Mouse (Mus musculus) layer of hippocampus, postnatal 14 days (tissue): Measurements from ENCODE around the gene Pde4b. TPM values are rescaled to one million over a fixed set of nuclear protein-coding genes. Genes with fewer than 3 reads are reported as not detected.

Experiments used
- DNase-seq, 2 experiments: peaks; one replicate each; pipeline ENCODE4 v3.0.0; 2021 to 2022; ENCODE audit warnings: low spot score in 2 of 2, mixed read lengths in 1 of 2
- total RNA-seq, 2 experiments: library from RNA; stranded (reverse); gene quantifications; 2 replicates each; pipeline ENCODE4 v1.2.3; 2021

The Pde4b gene
- total RNA-seq, 2 experiments from 2014 or later, result 61.5 to 68.9 TPM

DNA sequence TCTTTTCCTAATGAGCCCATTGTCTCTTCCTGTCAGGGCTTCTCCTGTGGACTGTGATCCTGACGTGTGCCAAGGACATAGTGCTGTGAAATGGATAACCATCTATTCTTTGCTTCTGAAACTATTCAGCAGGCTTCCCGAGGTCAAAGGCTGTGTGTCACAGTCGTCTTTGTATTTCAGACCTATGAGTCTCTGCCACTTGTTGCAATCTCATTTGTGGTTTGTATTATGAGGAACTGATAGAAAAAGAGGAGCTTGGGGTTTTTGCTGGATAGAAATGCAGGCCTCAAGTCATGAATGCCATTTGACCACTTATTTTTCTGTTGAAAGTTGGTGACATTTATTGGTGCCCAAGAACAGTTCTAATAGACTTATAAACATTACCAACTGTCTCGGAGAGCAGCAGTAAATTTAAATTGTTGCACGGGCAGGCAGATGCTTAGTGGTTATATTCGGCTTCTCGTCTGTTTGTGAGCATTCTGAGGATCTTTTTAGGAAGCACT lies 85.4 kb downstream of the Pde4b start:
- peak in 1 of 2 experiments; percentile 5 for DNase-seq

DNA sequence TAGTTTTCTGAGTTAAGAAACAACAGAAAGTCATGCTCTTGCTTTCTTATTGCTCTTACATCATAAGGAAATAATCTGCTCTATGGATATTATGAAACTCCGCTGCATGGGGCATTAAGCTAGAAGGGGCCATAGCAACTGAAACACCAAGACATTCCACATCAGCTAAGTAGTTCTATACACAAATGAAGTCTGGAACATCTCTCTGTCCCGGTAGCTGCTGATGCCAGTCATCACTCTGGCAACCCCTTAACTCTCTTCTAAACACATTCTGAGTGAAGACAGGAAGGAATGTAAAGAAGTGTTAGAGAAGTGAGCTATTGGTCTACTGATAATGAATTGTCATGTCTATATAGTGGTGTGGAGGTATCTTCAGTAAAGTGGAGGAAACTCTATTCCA lies 88.6 kb downstream of the Pde4b start:
- no peak for DNase-seq

DNA sequence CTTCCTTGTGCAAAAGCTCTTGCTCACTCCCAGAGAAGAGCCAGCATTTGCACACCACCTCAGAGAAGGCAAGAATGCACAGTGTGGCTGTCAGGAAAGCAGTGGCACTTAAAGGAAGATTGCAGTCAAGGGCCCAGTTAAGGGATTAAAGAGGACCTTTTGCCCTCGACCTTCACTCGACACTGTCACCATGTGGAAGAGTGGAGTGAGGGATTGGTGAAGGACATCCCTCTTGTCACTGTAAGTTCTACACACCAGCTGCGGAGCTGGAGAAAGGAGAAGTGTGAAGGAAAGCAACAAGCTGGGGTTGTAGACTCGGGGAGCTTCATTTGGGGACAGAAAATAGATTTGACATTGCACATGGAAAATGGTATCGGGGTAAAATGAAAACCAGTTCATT lies 89.9 kb downstream of the Pde4b start:
- DNase-seq, result no peak

DNA sequence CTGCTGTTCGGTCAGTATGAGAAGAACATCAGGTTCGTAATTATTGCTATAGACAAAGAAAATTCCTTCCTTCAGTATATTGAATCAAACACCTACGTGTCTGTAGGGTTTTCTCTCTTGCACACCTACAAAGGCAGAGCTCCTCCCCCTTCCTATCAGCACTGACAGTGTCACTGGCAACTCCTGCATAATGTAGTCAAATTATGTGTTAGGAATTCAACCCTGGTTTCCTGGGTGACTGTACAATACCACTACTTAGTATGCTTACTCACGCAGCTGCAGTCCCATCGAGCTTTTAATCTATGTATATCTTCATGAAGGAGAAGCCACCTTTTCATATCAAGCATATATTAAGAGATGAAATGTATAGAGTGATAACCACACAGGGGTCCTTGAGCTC lies 99.5 kb downstream of the Pde4b start:
- no peak for DNase-seq

DNA sequence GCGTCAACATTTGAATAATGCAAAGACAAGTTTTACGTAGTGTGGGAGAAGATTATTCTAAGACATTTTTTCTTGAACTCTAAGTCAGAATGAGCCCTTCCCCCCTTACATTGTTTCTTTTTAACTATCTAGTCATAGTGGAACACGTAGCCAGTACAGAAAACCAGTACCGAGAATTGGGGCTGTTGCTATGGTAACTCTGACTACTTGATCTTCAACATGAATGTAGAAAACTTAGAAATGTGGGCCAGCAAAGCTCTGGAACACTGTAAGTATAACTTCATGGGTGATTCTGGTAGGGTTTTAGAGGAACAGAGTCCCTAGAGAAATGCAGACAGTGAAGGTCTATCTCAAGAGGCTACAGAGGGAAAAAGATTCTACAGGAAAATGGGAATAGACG lies 110.4 kb downstream of the Pde4b start:
- DNase-seq, result peak in 1 of 2 experiments; percentile 11

DNA sequence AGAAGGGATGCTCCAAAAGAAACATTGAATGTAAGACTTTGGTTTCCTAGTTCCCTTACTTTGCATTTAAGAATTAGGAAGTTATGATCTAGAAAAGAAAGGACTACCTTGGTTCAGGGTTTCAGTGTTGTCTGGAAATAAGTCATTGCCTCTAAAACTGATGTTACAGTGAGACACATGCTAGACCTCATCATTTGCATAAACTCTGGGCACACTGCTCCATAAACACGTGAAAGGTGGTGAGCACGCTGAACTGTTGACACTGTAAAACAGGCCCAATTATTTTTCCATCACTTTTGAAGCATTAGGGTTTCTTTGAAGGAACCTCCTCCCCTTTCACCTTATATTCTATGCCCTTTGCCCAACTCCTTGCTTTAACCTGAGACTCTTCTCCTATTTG lies 122.4 kb downstream of the Pde4b start:
- DNase-seq, result no peak

DNA sequence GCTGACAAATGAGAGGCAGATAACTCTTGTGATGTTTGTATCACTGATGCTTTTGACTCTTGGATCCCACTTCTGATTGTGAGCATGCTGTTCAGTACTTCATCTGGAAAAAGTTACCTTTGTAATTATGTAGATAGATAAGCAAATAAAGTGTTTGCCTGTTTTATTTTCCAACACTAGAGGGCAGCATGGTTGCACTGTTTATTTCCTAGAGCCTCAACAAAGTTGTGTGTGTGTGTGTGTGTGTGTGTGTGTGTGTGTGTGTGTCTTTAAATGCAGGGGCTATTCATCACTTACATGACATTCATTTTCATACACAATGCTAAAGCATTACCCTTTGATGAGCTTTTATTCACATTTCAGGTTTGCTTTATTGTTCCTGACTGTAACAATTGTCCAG lies 139.4 kb downstream of the Pde4b start:
- DNase-seq, result peak in 1 of 2 experiments; percentile 64

DNA sequence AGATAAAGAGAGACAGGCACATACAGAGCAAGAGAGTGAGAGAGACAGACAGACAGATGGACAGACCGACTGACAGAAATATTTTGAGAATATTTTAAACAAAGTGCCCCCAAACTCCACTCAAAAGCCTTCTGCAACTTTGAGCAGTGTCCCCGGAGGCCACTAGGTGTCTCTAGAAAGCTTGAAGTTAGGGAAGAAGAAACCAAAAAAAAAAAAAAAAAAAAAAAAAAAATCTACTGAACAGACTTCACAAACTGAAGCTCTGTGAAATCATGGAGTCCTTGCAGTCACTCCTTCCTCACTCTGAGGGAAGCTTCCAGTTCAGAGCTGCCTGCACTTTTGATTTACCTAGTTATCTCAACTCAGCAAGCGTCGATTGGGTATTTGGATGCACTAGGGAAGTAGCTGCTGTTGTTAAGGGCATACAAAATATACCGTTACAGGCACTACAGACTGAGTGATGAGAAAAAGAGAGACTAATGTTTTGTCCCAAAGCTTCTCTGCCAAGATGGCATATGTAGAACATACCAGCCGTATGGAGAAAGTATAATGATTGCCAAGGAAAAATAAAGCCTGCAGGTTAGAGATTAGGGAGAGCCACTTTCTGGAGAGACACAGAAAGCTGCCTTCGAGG lies 141.7 kb downstream of the Pde4b start:
- DNase-seq, result peak; percentile 44 to 62

DNA sequence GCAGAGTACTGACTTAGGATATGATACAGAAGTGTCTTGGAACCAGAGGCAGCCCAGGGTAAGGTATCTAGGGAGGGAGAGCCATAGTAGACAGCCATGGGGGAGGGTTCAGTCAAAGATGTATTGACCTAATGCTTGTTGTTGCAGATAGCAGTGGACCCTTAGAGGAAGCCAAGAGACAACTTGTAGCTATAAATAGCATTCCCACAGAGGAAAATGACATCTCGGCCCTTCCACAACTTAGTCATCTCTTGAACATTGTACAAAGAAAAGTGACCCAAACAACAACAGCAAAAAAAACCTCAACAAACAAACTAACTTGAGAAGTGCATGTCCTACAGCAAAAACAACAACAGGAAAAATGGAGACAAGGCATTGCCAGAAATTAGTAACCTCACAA lies 143.6 kb downstream of the Pde4b start:
- DNase-seq, result no peak

DNA sequence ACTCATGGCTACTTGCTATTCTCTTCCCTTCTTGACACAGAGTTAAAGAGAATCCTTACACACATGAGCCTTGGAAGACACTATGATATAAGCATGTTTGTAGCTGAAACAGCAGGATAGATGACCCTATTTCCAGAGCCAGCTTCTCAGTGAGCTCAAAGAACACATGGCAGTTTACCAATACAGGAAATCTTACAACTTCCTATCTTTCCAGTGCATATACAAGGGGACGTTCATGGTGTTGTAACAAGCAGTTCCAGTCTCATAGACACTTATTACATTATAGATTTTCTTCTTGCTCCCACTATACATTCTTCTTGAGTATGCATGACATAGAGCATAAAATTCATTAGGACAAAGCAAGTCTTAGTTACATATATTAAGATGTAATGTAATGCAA lies 146.3 kb downstream of the Pde4b start:
- DNase-seq, result no peak

DNA sequence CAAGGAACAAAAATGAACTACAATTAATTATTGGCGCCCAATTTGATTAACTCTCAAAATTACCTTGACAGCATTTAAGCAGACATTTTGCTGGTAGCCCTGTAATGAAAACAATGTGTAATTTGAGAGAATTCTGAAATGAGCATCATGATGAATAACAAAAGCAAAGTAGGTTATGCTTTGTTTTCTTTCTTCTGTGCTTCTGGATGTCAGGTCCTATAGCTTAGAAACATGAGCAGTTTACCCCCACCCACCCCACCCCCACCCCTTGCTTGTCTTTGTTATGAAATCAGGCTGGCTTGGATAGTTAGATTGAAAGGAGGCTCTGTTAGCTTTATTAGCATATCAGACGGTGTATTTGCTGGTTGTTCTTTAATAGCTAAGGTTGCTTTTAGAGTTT lies 147.8 kb downstream of the Pde4b start:
- DNase-seq, result no peak

DNA sequence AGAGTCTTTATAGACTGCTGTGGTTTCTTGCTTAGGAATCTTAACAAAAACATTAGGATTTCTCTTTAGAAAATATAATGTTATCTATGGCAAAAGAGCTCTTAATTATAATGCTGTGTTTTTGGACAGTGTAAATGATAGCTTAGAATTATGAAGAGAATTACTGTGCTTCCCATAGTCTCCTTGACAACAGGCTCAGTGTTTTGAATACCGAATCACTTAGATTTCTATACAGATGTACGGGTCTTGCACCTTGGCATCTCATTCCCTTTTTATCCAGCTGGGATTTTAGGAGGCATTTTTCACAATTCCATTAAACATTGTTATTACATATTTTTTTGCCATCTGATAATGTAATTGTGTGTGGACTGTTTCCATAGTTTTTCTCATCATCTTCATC lies 151.8 kb downstream of the Pde4b start:
- DNase-seq, result no peak

DNA sequence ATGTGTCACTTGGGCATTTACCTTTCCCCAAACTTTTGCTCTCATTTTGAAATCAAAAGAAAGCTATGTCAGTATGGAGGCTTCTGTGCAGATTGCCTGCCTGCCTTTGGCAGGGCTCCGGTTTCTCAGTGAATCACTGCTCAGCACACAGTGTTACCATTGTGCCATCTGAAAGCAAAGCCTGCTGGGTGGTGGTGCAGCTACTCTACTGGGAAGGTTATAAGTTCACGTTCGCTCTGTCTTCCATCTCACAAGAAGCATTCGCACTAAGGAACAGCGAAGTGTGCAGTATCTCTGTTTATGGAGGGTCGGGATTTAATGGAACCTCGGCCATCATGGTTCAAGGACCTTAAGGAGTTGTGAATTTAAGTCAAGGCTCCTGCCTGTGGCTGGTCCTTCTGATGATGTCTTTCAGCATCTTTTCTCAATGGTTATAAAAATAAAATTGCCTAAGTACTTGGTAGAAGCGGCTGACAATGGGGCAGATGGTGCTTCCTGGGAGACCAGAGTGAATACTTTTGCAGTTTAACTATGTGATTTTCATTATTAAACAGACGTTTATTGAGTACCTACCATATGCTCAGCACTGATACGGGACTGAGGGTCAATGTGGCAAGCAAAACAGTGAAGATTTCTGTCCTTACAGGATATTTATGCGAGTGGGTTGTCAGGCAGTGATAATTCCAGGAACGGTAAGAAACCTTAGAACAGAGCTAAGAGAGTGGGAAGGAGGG lies 152.5 kb downstream of the Pde4b start:
- peak; percentile 61 to 77 for DNase-seq

DNA sequence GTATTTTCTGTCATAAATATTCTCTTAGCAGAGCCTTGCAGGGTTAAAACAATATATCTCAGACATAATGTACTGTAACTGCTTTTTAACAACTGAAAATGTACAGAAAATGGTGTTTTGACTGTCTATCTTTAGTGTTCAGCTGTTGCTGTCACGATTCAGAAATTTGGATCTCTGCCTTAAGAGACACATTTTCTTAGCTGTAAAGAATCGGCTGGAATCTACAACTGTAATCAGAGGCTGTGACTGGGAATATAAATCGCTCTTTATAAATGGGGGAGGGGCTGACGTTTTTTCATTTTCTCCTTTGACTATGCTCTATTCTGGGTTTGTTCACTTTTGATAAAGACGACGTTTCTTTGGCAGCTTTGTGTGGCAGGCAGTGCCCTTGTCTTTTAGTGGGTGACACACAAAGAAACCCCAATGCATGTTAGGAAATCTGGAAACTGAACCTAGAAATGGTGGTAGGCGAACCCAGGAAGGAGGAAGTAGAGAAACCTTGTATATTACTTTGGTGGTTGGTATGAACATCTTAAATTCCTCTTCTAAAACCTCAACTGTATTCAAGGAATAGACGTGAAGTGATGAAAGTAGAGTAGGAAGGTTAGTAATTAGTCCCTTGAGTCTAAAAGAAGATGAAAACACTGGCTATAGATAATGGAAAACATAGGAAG lies 153.5 kb downstream of the Pde4b start:
- no peak for DNase-seq

DNA sequence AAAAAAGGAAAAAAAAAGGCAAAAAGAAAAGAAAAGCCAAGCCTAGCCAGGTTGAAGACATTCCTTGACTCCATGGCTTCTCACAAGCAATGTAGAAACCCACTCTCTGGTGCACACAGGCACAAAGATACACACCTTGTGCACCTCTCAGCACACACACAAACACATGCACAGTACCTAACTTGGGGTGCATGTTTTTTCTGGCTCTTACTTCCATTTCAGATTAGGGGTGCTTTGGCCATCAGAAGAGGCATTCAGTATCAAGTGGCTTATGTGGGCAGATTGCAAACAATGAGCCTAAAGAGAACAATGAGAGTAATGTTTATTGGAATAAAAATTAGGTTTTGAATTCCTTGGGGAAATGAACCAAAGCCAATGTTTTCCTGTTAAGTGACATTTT lies 166.7 kb downstream of the Pde4b start:
- no peak for DNase-seq

DNA sequence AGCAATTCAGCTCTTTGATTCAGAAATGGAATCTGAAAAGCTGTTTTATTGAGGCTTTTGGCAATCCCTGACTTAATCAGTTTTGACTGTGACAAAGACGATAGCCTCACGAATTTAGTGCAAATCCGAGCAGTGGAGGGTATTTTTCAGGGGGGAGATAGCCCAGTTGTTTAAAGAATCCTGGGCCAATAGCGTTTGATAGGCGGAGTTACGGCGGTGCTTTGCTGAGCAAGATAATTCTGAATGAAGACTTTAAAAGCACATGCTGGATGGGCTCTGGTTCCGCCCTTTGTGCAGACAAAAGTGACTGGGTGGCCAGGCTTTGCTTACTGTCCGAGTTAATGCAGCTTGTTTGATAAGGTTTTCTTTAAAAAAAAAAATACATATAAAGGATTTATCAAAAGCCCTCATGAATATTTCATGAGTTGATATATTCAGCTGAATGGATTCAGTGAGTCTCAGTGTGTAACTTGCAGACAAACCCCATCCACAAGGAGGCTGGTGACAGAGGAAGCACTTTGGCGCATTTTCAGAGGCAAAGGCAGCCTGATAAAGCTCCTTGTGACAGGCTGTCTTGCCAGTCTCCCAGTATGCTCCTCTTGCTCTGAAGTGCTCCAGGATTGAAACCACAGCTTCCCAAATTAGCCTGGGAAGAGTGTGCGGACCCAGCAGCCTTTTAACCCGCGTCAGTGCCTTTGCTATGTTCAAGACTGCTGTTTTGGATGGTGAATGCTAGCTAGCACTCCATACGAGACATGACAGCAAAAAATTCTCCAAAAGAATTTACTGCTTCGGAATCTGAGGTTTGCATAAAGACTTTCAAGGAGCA lies 167.3 kb downstream of the Pde4b start:
- peak; percentile 51 to 71 for DNase-seq

DNA sequence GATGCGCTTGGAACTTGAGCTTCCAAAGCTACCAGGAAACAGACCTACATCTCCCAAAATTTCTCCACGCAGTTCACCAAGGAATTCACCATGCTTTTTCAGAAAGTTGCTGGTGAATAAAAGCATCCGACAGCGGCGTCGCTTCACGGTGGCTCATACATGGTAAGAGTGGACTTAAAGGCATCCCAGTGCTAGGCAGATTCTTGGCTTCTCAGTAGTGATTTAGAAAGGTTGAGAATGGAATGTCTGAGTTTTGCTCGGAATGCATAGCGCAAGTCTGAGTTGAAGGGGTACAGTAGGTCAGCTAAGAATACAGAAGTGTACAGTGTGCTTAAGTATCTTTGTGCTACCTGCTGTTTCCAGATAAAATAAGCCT lies 167.9 kb downstream of the Pde4b start:
- no peak for DNase-seq

DNA sequence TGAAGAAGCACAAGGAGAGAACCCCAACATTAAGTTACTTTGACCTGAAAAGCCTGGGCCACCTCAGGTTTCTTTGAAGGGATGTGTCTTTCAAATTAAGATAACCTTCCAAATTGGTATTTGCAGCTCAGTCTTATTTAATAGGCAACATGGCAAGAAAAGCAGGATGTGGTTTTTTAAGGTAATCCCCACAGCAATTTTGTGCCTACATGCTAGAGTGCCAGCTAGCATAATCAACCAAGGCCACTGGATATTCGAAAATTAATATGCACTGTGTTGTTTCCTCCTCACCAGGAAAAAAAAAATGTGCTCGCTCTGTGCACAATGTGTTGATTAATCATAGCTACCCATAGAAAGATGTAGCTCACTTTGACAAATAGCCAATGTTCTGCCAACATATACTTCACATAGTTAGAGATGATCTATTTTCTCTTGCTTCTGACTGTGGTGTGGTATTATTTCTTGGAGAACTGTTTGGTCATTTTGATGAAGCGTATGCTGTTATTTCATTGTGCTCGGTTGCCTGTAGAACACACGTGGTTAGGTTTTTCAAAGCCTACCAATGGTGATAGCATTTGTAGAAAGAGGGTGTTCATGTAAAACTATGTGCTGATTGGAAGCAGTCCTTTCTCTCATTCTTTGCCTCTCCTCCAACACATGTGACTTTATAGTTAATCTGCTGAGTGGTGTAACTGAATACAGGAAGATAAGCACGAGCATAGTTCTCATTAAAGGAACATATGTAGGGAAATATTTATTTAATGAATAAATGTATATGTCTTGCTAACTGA lies 169.0 kb downstream of the Pde4b start:
- DNase-seq, result peak in 1 of 2 experiments; percentile 21

DNA sequence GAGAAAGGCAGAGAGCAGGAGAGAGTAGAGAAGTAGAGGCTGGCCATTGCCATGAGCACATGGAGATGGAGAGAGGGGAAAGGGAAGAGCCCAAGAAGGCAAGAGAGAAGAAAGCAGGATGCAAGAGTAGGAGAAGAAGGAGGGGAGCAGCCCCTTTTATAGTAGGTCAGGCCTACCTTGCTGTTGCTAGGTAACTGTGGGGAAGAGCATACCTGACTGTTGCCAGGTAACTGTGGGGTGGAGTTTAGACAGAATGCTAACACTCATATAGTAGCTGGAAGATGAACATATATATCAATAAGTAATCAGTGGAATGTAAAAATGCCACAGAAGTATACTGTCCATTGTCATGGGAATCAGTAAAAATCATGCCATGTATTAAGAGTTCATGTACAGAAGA lies 172.9 kb downstream of the Pde4b start:
- no peak for DNase-seq

DNA sequence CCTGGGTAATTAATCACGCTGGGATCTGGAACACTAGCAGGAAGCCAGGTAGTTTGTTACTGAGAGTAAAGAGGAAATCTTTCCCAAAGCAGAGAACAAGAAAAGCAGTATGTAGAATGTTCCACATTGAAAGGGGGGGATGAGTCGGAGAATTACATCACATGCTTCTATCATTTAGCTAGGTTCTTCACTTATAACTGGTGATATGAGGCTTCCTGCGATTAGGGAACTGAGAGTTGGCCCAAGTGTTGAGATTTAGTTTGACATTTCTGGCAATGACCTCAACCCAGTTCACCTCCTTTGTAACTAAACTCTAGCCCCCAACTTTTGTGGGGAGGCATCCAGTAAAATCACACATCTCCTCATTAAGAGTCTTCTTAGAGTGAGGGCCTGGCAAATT lies 185.0 kb downstream of the Pde4b start:
- no peak for DNase-seq

DNA sequence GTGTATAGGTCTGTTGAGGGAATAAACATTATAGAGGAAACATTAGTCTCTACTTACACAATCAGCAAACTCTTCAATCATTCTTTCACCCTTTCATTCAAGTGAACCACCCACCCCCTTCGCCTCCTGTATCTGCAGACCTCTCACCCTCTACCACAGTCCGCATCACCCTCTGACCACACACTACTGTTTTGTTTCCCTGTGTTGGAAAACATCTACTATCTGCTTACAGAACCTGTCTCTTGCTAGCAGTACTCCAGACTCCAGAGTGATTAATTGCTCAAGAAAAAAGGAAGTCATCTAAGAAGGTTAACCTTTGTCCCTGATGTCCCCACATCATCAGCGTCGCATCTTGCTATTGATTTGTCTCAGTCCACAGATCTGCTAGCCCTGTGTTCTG lies 185.4 kb downstream of the Pde4b start:
- DNase-seq, result no peak
